13 mouse cellular contexts compared by ENCODE assay signal in genomic region chr4:108621504-108621903, GRCm38 (mm10). TPM values are rescaled to one million over a fixed set of nuclear protein-coding genes. Genes with fewer than 3 reads are reported as not detected.
A peak's percentile ranks its signal among the peaks of the same experiment; 100 is the strongest.
DNase-seq lines count a peak whose midpoint lies in the region; ATAC-seq and TF ChIP-seq lines count a peak whose summit lies in the region.
"Had no signal": no experiment of that assay in that cellular context is flagged by ENCODE, and none has a peak within 500 bp of the region (broad histone marks: within the 10 kb centered on the region; RNA-seq: fewer than 3 reads in every experiment).

No protein-coding gene starts in this region.

- TF ChIP-seq CTCF in hindbrain, postnatal 0 days (IDR thresholded peaks at IDR 0.05; ENCODE audit: low read depth) = peak; percentile 37; the same call in 1 of the 2 replicates
- TF ChIP-seq CTCF in thymus, adult 2 months (IDR thresholded peaks at IDR 0.05; ENCODE audit: borderline replicate concordance, control insufficient read depth, extremely low read depth, insufficient read depth, low read length, poor library complexity) = no peak

- no peak for ATAC-seq in hindbrain, postnatal 0 days
- no peak for ATAC-seq in hindbrain, embryonic 12.5 days (ENCODE audit: low FRiP score)
- no peak for ATAC-seq in megakaryocyte-erythroid progenitor cell, adult 5-6 weeks (replicated peaks; ENCODE audit: low FRiP score, low TSS enrichment, poor library complexity, severe bottlenecking)
- ATAC-seq: forebrain, embryonic 13.5 days had no signal

- WGBS in hindbrain, postnatal 0 days = 94% methylated on average over 6 of the region's 6 CpGs
- WGBS in hindbrain, embryonic 12.5 days = 92% methylated on average over 6 of the region's 6 CpGs
- 95% methylated on average over 6 of the region's 6 CpGs for WGBS in thymus, adult 2 months

- H3K4me3 ChIP-seq in hindbrain, postnatal 0 days (ENCODE audit: low read length) = no peak overlapping the region
- no peak overlapping the region for H3K4me3 ChIP-seq in hindbrain, embryonic 12.5 days
- H3K4me3 ChIP-seq in thymus, adult 2 months (ENCODE audit: control insufficient read depth, insufficient read depth, low read length) = no peak overlapping the region

- no peak overlapping the region for H3K4me2 ChIP-seq in hindbrain, postnatal 0 days (ENCODE audit: low read depth, low read length)
- H3K4me2 ChIP-seq in hindbrain, embryonic 12.5 days (replicated peaks) = no peak overlapping the region

- no peak overlapping the region for H3K9ac ChIP-seq in hindbrain, postnatal 0 days (replicated peaks; ENCODE audit: low read length)
- no peak overlapping the region for H3K9ac ChIP-seq in hindbrain, embryonic 12.5 days
- H3K9ac ChIP-seq: liver, embryonic 15.5 days had no signal

- H3K27me3 ChIP-seq in hindbrain, postnatal 0 days (ENCODE audit: insufficient read depth, low read length) = no peaks in the 10 kb centered on the region
- H3K27me3 ChIP-seq in hindbrain, embryonic 12.5 days = no peaks in the 10 kb centered on the region
- H3K27me3 ChIP-seq in thymus, adult 2 months (ENCODE audit: control insufficient read depth, insufficient read depth, low read length) = no peaks in the 10 kb centered on the region
- H3K27me3 ChIP-seq: forebrain, embryonic 13.5 days; liver, embryonic 15.5 days had no signal

- no peak overlapping the region for H3K27ac ChIP-seq in hindbrain, postnatal 0 days
- no peak overlapping the region for H3K27ac ChIP-seq in hindbrain, embryonic 12.5 days
- no peak overlapping the region for H3K27ac ChIP-seq in thymus, adult 2 months (ENCODE audit: control insufficient read depth, insufficient read depth, low read length)
- H3K27ac ChIP-seq: forebrain, embryonic 13.5 days; liver, embryonic 15.5 days; midbrain, embryonic 10.5 days had no signal

- peaks cover 12% of the 10 kb centered on the region; the same call in 1 of the 2 replicates for H3K4me1 ChIP-seq in hindbrain, postnatal 0 days (ENCODE audit: insufficient read depth, low read length)
- H3K4me1 ChIP-seq in hindbrain, embryonic 12.5 days = peaks cover 16% of the 10 kb centered on the region
- peaks cover 10% of the 10 kb centered on the region for H3K4me1 ChIP-seq in thymus, adult 2 months (replicated peaks; ENCODE audit: control insufficient read depth, insufficient read depth, low read length)

- no peaks in the 10 kb centered on the region for H3K9me3 ChIP-seq in hindbrain, postnatal 0 days (ENCODE audit: low read length)
- H3K9me3 ChIP-seq in hindbrain, embryonic 12.5 days (replicated peaks) = no peaks in the 10 kb centered on the region
- H3K9me3 ChIP-seq: forebrain, embryonic 13.5 days; liver, embryonic 15.5 days; midbrain, embryonic 10.5 days had no signal

- H3K36me3 ChIP-seq in hindbrain, postnatal 0 days (ENCODE audit: insufficient read depth, low read length) = peaks cover 26% of the 10 kb centered on the region
- peaks cover 27% of the 10 kb centered on the region for H3K36me3 ChIP-seq in hindbrain, embryonic 12.5 days
- peaks cover 22% of the 10 kb centered on the region for H3K36me3 ChIP-seq in thymus, adult 2 months (ENCODE audit: control insufficient read depth, insufficient read depth, low read length)

- DNase-seq in hindbrain, postnatal 0 days (ENCODE audit: low spot score) = no peak
- peak; percentile 12 for DNase-seq in thymus, adult 2 months
- no peak for DNase-seq in thymus, adult 18-20 months
- DNase-seq in T-cell, adult 2 months (ENCODE audit: low spot score) = peak; percentile 25
- DNase-seq in spleen, adult 18-20 months = no peak
- DNase-seq: gastrocnemius, postnatal 25 days; kidney, postnatal 14 days had no signal

- no peak for TF ChIP-seq POLR2A in thymus, adult 2 months (IDR thresholded peaks at IDR 0.05; ENCODE audit: control insufficient read depth, extremely low read depth, insufficient read depth, low read length, poor library complexity)

RNA-seq across cellular contexts. Expression of gene Cc2d1b, which starts 1.8 kb away (rescaled TPM):
- 39.4 and 40.8 TPM in 2 replicates for total RNA-seq in hindbrain, postnatal 0 days (2014; rRNA removed)
- polyA plus RNA-seq in hindbrain, postnatal 0 days (2015; fragmentation: Nextera tagmentation; extraction: Ambion mirVana) = 18.7 and 19.9 TPM in 2 replicates
- 24.7 and 29.7 TPM in 2 replicates for polyA plus RNA-seq in hindbrain, embryonic 12.5 days (2016; fragmentation: Nextera tagmentation; extraction: Ambion mirVana)
- 73.1 and 73.2 TPM in 2 replicates for polyA plus RNA-seq in thymus, adult 2 months (2012; rRNA removed)
- 42.2 and 49.4 TPM in 2 replicates for total RNA-seq in megakaryocyte-erythroid progenitor cell, adult 5-6 weeks (2014; fragmentation: Nextera tagmentation)
- 20.9 and 28.2 TPM in 2 replicates for total RNA-seq in megakaryocyte-erythroid progenitor cell, adult 5-6 weeks (2017)

RNA-seq across cellular contexts. Expression of gene Orc1, which starts 42.3 kb away (rescaled TPM):
- 0.65 and 2.7 TPM in 2 replicates for total RNA-seq in hindbrain, postnatal 0 days (2014; rRNA removed)
- 1.3 and 1.8 TPM in 2 replicates for polyA plus RNA-seq in hindbrain, postnatal 0 days (2015; fragmentation: Nextera tagmentation; extraction: Ambion mirVana)
- 6.7 and 8.5 TPM in 2 replicates for polyA plus RNA-seq in hindbrain, embryonic 12.5 days (2016; fragmentation: Nextera tagmentation; extraction: Ambion mirVana)
- polyA plus RNA-seq in thymus, adult 2 months (2012; rRNA removed) = 3.8 and 5.1 TPM in 2 replicates
- total RNA-seq in megakaryocyte-erythroid progenitor cell, adult 5-6 weeks (2014; fragmentation: Nextera tagmentation) = 23.3 and 33.6 TPM in 2 replicates
- 21.0 and 34.2 TPM in 2 replicates for total RNA-seq in megakaryocyte-erythroid progenitor cell, adult 5-6 weeks (2017)
- total RNA-seq: gastrocnemius, postnatal 25 days; left cerebral cortex, adult 2 months had no signal

RNA-seq across cellular contexts. Expression of gene Prpf38a, which starts 42.4 kb away (rescaled TPM):
- 14.8 and 19.9 TPM in 2 replicates for total RNA-seq in hindbrain, postnatal 0 days (2014; rRNA removed)
- polyA plus RNA-seq in hindbrain, postnatal 0 days (2015; fragmentation: Nextera tagmentation; extraction: Ambion mirVana) = 59.6 and 65.6 TPM in 2 replicates
- polyA plus RNA-seq in hindbrain, embryonic 12.5 days (2016; fragmentation: Nextera tagmentation; extraction: Ambion mirVana) = 91.8 and 94.5 TPM in 2 replicates
- polyA plus RNA-seq in thymus, adult 2 months (2012; rRNA removed) = 7.2 and 8.0 TPM in 2 replicates
- total RNA-seq in megakaryocyte-erythroid progenitor cell, adult 5-6 weeks (2014; fragmentation: Nextera tagmentation) = 60.1 and 69.0 TPM in 2 replicates
- 117 and 133 TPM in 2 replicates for total RNA-seq in megakaryocyte-erythroid progenitor cell, adult 5-6 weeks (2017)

Comparison
In these comparisons a context has a peak if more than half of its experiments do, and no peak if none do; other contexts are left out.
1. DNase-seq: peak in thymus, adult 2 months (single experiment) and T-cell, adult 2 months (single experiment); none in hindbrain, postnatal 0 days (single experiment), thymus, adult 18-20 months (0 of 2) and spleen, adult 18-20 months (0 of 2).